Mouse (Mus musculus) myocyte (in vitro differentiated cells): ENCODE measurements at regions not wholly inside any gene's neighbourhood (a gene's known extent, or its start where the extent isn't known, plus 50 kb on each side); places are given as distances from the start of the nearest gene placed in this dataset.

Experiments used
- MYOD1 ChIP-seq, 3 experiments: IDR thresholded peaks; one replicate each; pipeline ENCODE4 v1.6.1; 2011; ENCODE audit warnings: control low read depth in 2 of 3, low read depth in 2 of 3, mild to moderate bottlenecking in 2 of 3, moderate library complexity in 1 of 3; ENCODE audit not compliant: insufficient read length in 2 of 3, control insufficient read depth in 1 of 3
- MYOG ChIP-seq, 3 experiments: IDR thresholded peaks; one replicate each; pipeline ENCODE4 v1.6.1; 2011; ENCODE audit warnings: control low read depth in 2 of 3, low read depth in 2 of 3, mild to moderate bottlenecking in 2 of 3; ENCODE audit not compliant: insufficient read length in 2 of 3, control insufficient read depth in 1 of 3, insufficient read depth in 1 of 3
- POLR2A ChIP-seq: IDR thresholded peaks from one replicate; pipeline ENCODE4 v1.6.1; 2011; ENCODE audit warnings: low read depth, mild to moderate bottlenecking, control low read depth, moderate library complexity; ENCODE audit not compliant: insufficient read length

GRCm38 (mm10) chr13:30448895-30449294 lies 96.3 kb downstream of the Uqcrfs1 start:
- TF ChIP-seq POLR2A (no peak), MYOD1 (IDR thresholded peaks at IDR 0.05; ENCODE audit: control insufficient read depth in 1 of 3, insufficient read length in 2 of 3, low read depth in 2 of 3) (no peak), MYOG (IDR thresholded peaks at IDR 0.05; ENCODE audit: control insufficient read depth in 1 of 3, insufficient read depth in 1 of 3, insufficient read length in 2 of 3, low read depth in 2 of 3) (no peak)
